Mouse (Mus musculus) kidney, embryonic 15.5 days (tissue): Measurements from ENCODE around the gene Sval3. TPM values are rescaled to one million over a fixed set of nuclear protein-coding genes. Genes with fewer than 3 reads are reported as not detected.

ENCODE experiments used
- ATAC-seq: fragments of 200-750 bp; cut with Nextera tagmentation; replicated peaks from 2 replicates; pipeline ENCODE4 v1.8.0; 2017; ENCODE audit warnings: moderate TSS enrichment; ENCODE audit not compliant: low FRiP score
- H3K27ac ChIP-seq: fragments of 300-500 bp; sonication (generic); 2 replicates; pipeline ENCODE4 v1.5.1; 2015; ENCODE audit warnings: mild to moderate bottlenecking, inconsistent platforms
- H3K27me3 ChIP-seq: fragments of 300-500 bp; sonication (generic); 2 replicates; pipeline ENCODE4 v1.6.1; 2015; ENCODE audit warnings: inconsistent platforms
- H3K36me3 ChIP-seq: fragments of 300-500 bp; sonication (generic); 2 replicates; pipeline ENCODE4 v1.6.1; 2015; ENCODE audit warnings: inconsistent platforms
- H3K4me1 ChIP-seq: fragments of 300-500 bp; sonication (generic); 2 replicates; pipeline ENCODE4 v1.6.1; 2015; ENCODE audit warnings: inconsistent platforms
- H3K4me2 ChIP-seq: fragments of 300-500 bp; sonication (generic); 2 replicates; pipeline ENCODE4 v1.6.1; 2015; ENCODE audit warnings: moderate library complexity, mild to moderate bottlenecking, inconsistent platforms
- H3K4me3 ChIP-seq: fragments of 300-500 bp; sonication (generic); replicated peaks from 2 replicates; pipeline ENCODE4 v1.5.1; 2015; ENCODE audit warnings: mild to moderate bottlenecking, inconsistent platforms
- H3K9ac ChIP-seq: fragments of 300-500 bp; sonication (generic); 2 replicates; pipeline ENCODE4 v1.6.1; 2015; ENCODE audit warnings: mild to moderate bottlenecking, inconsistent platforms
- H3K9me3 ChIP-seq: fragments of 300-500 bp; sonication (generic); replicated peaks from 2 replicates; pipeline ENCODE4 v1.6.1; 2016; ENCODE audit warnings: inconsistent platforms
- WGBS: fragments of 180-500 bp; shearing (Covaris S2); methylation state at CpG from one replicate; pipeline ENCODE4 v1.1.7; 2015; ENCODE audit warnings: mixed read lengths; 5-methylcytosine and 5-hydroxymethylcytosine counted together
- polyA plus RNA-seq: library from polyadenylated mRNA; unstranded; fragments of >200 nt; fragmentation: Nextera tagmentation; extraction: Ambion mirVana; gene quantifications from 2 replicates; pipeline ENCODE4 v1.2.1, GENCODE M21; 2015

The Sval3 gene
- not detected in 2 replicates for polyA plus RNA-seq

GRCm38 (mm10) chr6:41967840-41968239, at the start of gene Sval3:
Gene Sval3, plus strand, starts transcription at chr6:41968140.
- H3K9ac ChIP-seq, result no peak within 1 kb of the TSS
- H3K27ac ChIP-seq, result no peak within 1 kb of the TSS
- no peaks in the 10 kb centered on the region for H3K27me3 ChIP-seq
- H3K9me3 ChIP-seq, result no peaks in the 10 kb centered on the region
- no peaks in the 10 kb centered on the region for H3K4me1 ChIP-seq
- WGBS, result 75% methylated on average over 1 of the region's 1 CpGs
- no peak within 1 kb of the TSS for H3K4me3 ChIP-seq
- no peaks in the 10 kb centered on the region for H3K36me3 ChIP-seq
- no peak for ATAC-seq
- H3K4me2 ChIP-seq, result no peak within 1 kb of the TSS

DNA sequence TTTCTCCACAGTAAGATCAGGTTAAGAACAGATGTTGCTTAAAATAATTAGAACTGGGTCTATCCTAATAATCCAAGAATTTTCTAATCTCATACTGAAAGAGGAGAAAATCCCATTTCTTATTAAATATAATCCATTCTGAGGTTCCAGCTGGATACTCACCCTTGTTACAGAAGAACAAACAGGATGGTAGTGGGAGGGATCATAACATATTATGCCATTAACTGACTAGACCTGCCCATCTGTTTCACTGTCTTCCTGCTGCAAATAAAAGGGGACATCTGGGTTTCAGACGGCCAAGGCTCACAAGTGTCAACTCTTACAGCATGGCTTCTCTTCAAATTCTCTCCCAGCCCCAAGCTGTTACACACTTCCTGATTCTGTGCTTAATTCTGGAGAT, 16.6 kb upstream of the Sval3 start, which contains the start of gene Sval1:
Gene Sval1 (plus strand): TSS at position 301 of the 400 bp plus-strand sequence.
- H3K4me3 ChIP-seq, result no peak within 1 kb of the TSS
- H3K4me2 ChIP-seq, result no peak within 1 kb of the TSS
- no peak within 1 kb of the TSS for H3K9ac ChIP-seq
- H3K4me1 ChIP-seq, result no peaks in the 10 kb centered on the region
- no peaks in the 10 kb centered on the region for H3K9me3 ChIP-seq
- WGBS, result 57% methylated on average over 1 of the region's 1 CpGs
- H3K27me3 ChIP-seq, result no peaks in the 10 kb centered on the region
- no peaks in the 10 kb centered on the region for H3K36me3 ChIP-seq
- ATAC-seq, result no peak
- H3K27ac ChIP-seq, result no peak within 1 kb of the TSS

Other genes starting within 250 kb of the Sval3 start
- gene Olfr459, start 193.0 kb upstream of the Sval3 start, polyA plus RNA-seq, result not detected in 2 replicates
- gene Pip, start 120.6 kb upstream of the Sval3 start, polyA plus RNA-seq, result not detected in 2 replicates
- gene Sval2, start 115.2 kb upstream of the Sval3 start, polyA plus RNA-seq, result not detected in 2 replicates
- 1.7 TPM in 1 of 2 replicates, not detected in the other for gene Sval1, start 16.5 kb upstream of the Sval3 start, polyA plus RNA-seq
- not detected in 2 replicates for gene Sva, start 70.3 kb downstream of the Sval3 start, polyA plus RNA-seq
- gene Tas2r139, start 172.8 kb downstream of the Sval3 start, polyA plus RNA-seq, result not detected in 2 replicates
- gene Tas2r144, start 247.2 kb downstream of the Sval3 start, polyA plus RNA-seq, result not detected in 2 replicates